In the genomic region with DNA sequence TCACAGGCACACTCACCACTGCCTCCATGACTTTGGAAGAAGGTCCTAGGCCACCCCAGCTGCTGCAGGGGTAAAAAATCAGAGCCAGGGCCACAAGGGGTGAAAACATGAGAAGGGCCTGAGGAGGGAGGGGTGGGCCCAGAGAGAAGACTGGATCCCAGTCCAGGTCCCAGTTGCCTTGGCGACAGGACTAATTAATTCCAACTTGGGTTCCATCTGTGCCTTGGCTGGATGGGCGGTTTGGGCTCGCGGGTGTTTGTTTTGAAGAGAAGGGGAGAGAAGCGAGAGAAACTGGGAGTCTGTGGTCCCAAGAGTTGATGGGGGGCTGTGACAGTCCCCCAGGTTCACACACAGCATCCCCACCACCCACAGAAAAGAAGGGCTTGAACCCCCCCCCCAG, we compare ENCODE assay signal across 13 mouse cellular contexts. TPM values are rescaled to one million over a fixed set of nuclear protein-coding genes. Genes with fewer than 3 reads are reported as not detected.
DNase-seq lines count a peak whose midpoint lies in the region; TF ChIP-seq lines count a peak whose summit lies in the region.
"Had no signal": no experiment of that assay in that cellular context is flagged by ENCODE, and none has a peak within 500 bp of the region (broad histone marks: within the 10 kb centered on the region; RNA-seq: fewer than 3 reads in every experiment).

No protein-coding gene starts in this region.

- DNase-seq in cerebellum, postnatal 10 days: peak; percentile 83 to 88
- no peak for DNase-seq in cerebellum, adult 11 months
- DNase-seq in layer of hippocampus, adult 11-12 months (ENCODE audit: low spot score): peak; percentile 80
- no peak for DNase-seq in layer of hippocampus, postnatal 25 days (ENCODE audit: extremely low spot score in 1 of 2, low spot score in 1 of 2)
- peak; percentile 59 for DNase-seq in right cerebral cortex, adult 18-20 months
- DNase-seq in right cerebral cortex, postnatal 36 days (ENCODE audit: low spot score in 2 of 2): no peak
- peak; percentile 58 for DNase-seq in right cerebral cortex, postnatal 14 days
- no peak for DNase-seq in lung, adult 2 months
- DNase-seq: cerebellum, adult 18-20 months; gastrocnemius, postnatal 36 days had no signal

- TF ChIP-seq POLR2A in lung, adult 2 months (IDR thresholded peaks at IDR 0.05; ENCODE audit: borderline replicate concordance, extremely low read depth, low read depth, low read length): no peak

- no peaks in the 10 kb centered on the region for H3K4me1 ChIP-seq in lung, adult 2 months (ENCODE audit: control insufficient read depth, insufficient read depth, low read length)
- H3K4me1 ChIP-seq: heart, embryonic 15.5 days; megakaryocyte, embryonic 14.5 days had no signal

- 55% methylated on average over 5 of the region's 5 CpGs for WGBS in lung, adult 2 months

- TF ChIP-seq CTCF in lung, adult 2 months (IDR thresholded peaks at IDR 0.05; ENCODE audit: insufficient read depth, low read length): no peak

- no peak overlapping the region for H3K4me3 ChIP-seq in lung, adult 2 months (replicated peaks; ENCODE audit: extremely low read depth, low read depth, low read length)
- H3K4me3 ChIP-seq: heart, embryonic 15.5 days; megakaryocyte, embryonic 14.5 days had no signal

RNA-seq across cellular contexts. Expression of a gene that starts 20.5 kb away (rescaled TPM):
- 100 to 1,000 TPM; 175 to 188 TPM for total RNA-seq in layer of hippocampus, postnatal 25 days (2021)
- polyA plus RNA-seq in lung, adult 2 months (2012; rRNA removed): 0.02 and 0.09 TPM in 2 replicates
- total RNA-seq: liver, adult 2 months had no signal
- polyA plus RNA-seq: liver, adult 2 months had no signal

Comparison
In these comparisons a context has a peak if more than half of its experiments do, and no peak if none do; other contexts are left out.
1. DNase-seq: peak in cerebellum, postnatal 10 days (2 of 2), layer of hippocampus, adult 11-12 months (single experiment), right cerebral cortex, adult 18-20 months (single experiment) and right cerebral cortex, postnatal 14 days (single experiment); none in cerebellum, adult 11 months (single experiment), layer of hippocampus, postnatal 25 days (0 of 2), right cerebral cortex, postnatal 36 days (0 of 2) and lung, adult 2 months (single experiment).